Mouse (Mus musculus) bone marrow macrophage, adult 2 months (primary cell): ENCODE measurements around the gene Rasa2.

Experiments
- CTCF ChIP-seq: IDR thresholded peaks from 2 replicates; pipeline ENCODE4 v1.5.1; 2012; ENCODE audit warnings: low read depth, mild to moderate bottlenecking, low read length, moderate library complexity
- POLR2A ChIP-seq: IDR thresholded peaks from 2 replicates; pipeline ENCODE4 v1.6.1; 2012; ENCODE audit warnings: mild to moderate bottlenecking, low read depth, low read length, borderline replicate concordance

GRCm38 (mm10) chr9:96660510-96661244, 29.3 kb upstream of the Rasa2 start:
- TF ChIP-seq CTCF: no peak
- TF ChIP-seq POLR2A: no peak
